Mouse (Mus musculus): ENCODE results near the gene Ccr4.

GRCm38 (mm10) chr9:114486808-114487207, 17.9 kb downstream of the Ccr4 start:
- TF ChIP-seq CTCF (IDR thresholded peaks at IDR 0.05; ENCODE audit: low read depth, low read length), result no peak
- TF ChIP-seq POLR2A (IDR thresholded peaks at IDR 0.05; ENCODE audit: extremely low read depth, insufficient read depth, low read length), result no peak
